Mouse (Mus musculus) stomach, postnatal 0 days (tissue): ENCODE data around the gene Syndig1. TPM values are rescaled to one million over a fixed set of nuclear protein-coding genes. Genes with fewer than 3 reads are reported as not detected.
A peak's percentile ranks its signal among the peaks of the same experiment; 100 is the strongest.

Experiments used
- ATAC-seq: fragments of 200-750 bp; cut with Nextera tagmentation; 2 replicates; pipeline ENCODE4 v1.8.0; 2017; ENCODE audit not compliant: low FRiP score, low TSS enrichment
- DNase-seq: peaks from one replicate; pipeline ENCODE4 v3.0.0-alpha.2; 2016; ENCODE audit warnings: low spot score
- H3K27ac ChIP-seq: fragments of 300-500 bp; sonication (generic); replicated peaks from 2 replicates; pipeline ENCODE4 v1.5.1; 2014; ENCODE audit warnings: mild to moderate bottlenecking, control low read depth
- H3K27me3 ChIP-seq: fragments of 300-500 bp; sonication (generic); 2 replicates; pipeline ENCODE4 v1.6.1; 2014; ENCODE audit warnings: low read length; ENCODE audit not compliant: control insufficient read depth, insufficient read depth
- H3K36me3 ChIP-seq: fragments of 300-500 bp; sonication (generic); 2 replicates; pipeline ENCODE4 v1.6.1; 2014; ENCODE audit warnings: low read length, mixed read lengths; ENCODE audit not compliant: control insufficient read depth, insufficient read depth
- H3K4me1 ChIP-seq: fragments of 300-500 bp; sonication (generic); replicated peaks from 2 replicates; pipeline ENCODE4 v1.6.1; 2014; ENCODE audit warnings: antibody characterized with exemption; ENCODE audit not compliant: control insufficient read depth, insufficient read depth
- H3K4me2 ChIP-seq: fragments of 300-500 bp; sonication (generic); replicated peaks from 2 replicates; pipeline ENCODE4 v1.6.1; 2014; ENCODE audit warnings: low read depth, mild to moderate bottlenecking, control low read depth, moderate library complexity
- H3K4me3 ChIP-seq: fragments of 300-500 bp; sonication (generic); 2 replicates; pipeline ENCODE4 v1.5.1; 2014; ENCODE audit warnings: low read depth, low read length, control low read depth
- H3K9ac ChIP-seq: fragments of 300-500 bp; sonication (generic); 2 replicates; pipeline ENCODE4 v1.6.1; 2014; ENCODE audit warnings: mild to moderate bottlenecking, low read length, control low read depth, mixed read lengths
- H3K9me3 ChIP-seq: fragments of 300-500 bp; sonication (generic); 2 replicates; pipeline ENCODE4 v1.6.1; 2016; ENCODE audit warnings: low read length; ENCODE audit not compliant: control insufficient read depth
- CTCF ChIP-seq: IDR thresholded peaks from 2 replicates; pipeline ENCODE4 v1.5.1; 2016; ENCODE audit warnings: antibody characterized with exemption, low read depth, mild to moderate bottlenecking, moderate library complexity
- EP300 ChIP-seq: optimal IDR thresholded peaks from 2 replicates; pipeline ENCODE3; 2016; ENCODE audit warnings: antibody characterized with exemption
- WGBS: fragments of 180-500 bp; shearing (Covaris S2); extraction: QIAGEN DNeasy Blood & Tissue Kit; methylation state at CpG from one replicate; pipeline ENCODE4 v1.1.7; 2014; 5-methylcytosine and 5-hydroxymethylcytosine counted together
- polyA plus RNA-seq: library from polyadenylated mRNA; unstranded; fragments of >200 nt; fragmentation: Nextera tagmentation; extraction: Ambion mirVana; gene quantifications from 2 replicates; pipeline ENCODE4 v1.2.1, GENCODE M21; 2015

Syndig1 gene
- 6.3 and 7.2 TPM in 2 replicates for polyA plus RNA-seq

DNA sequence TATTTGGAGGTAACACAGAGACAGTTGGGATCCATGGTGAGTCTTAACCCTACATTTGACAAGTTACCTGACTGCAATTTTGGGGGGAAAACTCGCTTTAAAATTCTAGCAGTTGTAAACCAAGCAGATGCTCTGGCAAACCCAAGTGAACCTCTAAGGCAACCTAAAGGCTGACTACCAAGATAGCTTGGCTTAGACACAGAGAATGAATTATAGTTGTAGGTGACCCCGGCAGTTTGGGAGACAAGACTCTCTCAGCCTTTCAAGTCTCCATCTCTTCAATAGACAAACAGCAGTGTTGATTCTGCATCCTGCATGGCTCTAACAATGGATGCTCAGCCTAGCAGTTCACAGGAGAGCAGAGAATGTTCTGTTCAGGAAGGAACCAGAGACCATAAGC lies at the start of gene Syndig1:
TSS of gene Syndig1 (plus strand) at position 301 of the 400 bp plus-strand sequence.
- H3K27ac ChIP-seq = no peak within 1 kb of the TSS
- H3K4me1 ChIP-seq = no peaks in the 10 kb centered on the region
- WGBS = 77% methylated on average over 2 of the region's 2 CpGs
- H3K4me2 ChIP-seq = peak within 1 kb of the TSS; percentile 75
- no peaks in the 10 kb centered on the region for H3K9me3 ChIP-seq
- TF ChIP-seq EP300 (no peak), CTCF (no peak)
- no peaks in the 10 kb centered on the region for H3K36me3 ChIP-seq
- peak within 1 kb of the TSS; percentile 46 for H3K4me3 ChIP-seq
- DNase-seq (no peak), ATAC-seq (no peak)
- H3K9ac ChIP-seq = no peak within 1 kb of the TSS
- H3K27me3 ChIP-seq = no peaks in the 10 kb centered on the region; the same call in 1 of the 2 replicates

DNA sequence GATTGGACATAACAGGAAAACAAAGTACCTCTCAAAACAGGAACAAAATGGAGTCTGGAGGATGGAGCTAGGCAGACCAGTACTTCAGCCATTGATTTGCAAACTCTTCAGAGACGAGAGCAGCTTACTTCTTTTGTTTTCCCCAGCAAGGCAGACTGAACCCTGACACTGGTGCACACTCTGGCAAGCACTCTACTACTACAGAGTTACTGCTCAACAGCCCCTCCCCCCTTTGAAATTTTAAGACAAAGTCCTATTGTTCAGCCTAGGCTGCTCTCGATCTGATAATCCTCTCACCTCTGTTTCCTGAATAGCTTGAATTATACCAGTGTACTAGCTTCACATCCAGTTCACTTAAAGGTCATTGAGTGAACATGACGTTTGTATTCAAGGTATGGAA lies 30.4 kb upstream of the Syndig1 start:
- Histone ChIP-seq H3K4me3 (no peak overlapping the region), H3K36me3 (no peaks in the 10 kb centered on the region), H3K27me3 (no peaks in the 10 kb centered on the region), H3K4me1 (no peaks in the 10 kb centered on the region), H3K27ac (no peak overlapping the region), H3K9ac (no peak overlapping the region), H3K9me3 (no peaks in the 10 kb centered on the region), H3K4me2 (no peak overlapping the region)
- ATAC-seq (peak; percentile 42; the same call in 1 of the 2 replicates), DNase-seq (no peak)
- no peak for TF ChIP-seq CTCF
- TF ChIP-seq EP300 = no peak
- 9% methylated on average over 3 of the region's 3 CpGs for WGBS

DNA sequence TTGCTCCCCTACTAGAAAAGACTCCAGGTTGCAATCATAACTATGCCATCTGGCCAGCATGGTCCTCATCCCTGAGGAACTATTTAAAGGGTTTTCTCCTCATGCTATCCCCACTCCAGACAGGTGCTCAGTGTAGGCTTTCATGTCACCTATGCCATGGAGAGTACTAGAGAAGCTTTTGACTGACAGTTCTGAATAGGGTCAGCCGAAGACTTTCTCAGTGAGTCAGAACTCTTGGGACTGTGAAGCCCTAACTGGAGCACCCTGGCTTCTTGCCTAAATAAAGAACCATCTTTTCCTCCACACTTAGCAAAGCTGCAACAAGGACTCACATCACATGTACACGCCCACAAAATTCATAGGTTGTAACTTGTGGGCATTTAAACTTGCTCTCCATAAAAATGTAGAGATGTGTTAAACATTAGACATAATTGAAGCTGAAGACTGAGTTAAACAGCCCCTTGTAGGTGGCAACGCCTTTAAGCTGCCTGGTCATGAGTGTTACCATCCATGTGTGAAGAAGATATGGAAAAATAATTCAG lies 24.3 kb upstream of the Syndig1 start:
- Histone ChIP-seq H3K4me2 (no peak overlapping the region), H3K9ac (no peak overlapping the region), H3K27ac (no peak overlapping the region), H3K4me1 (no peaks in the 10 kb centered on the region), H3K36me3 (no peaks in the 10 kb centered on the region), H3K4me3 (no peak overlapping the region), H3K9me3 (no peaks in the 10 kb centered on the region), H3K27me3 (no peaks in the 10 kb centered on the region)
- 73% methylated on average over 3 of the region's 3 CpGs for WGBS
- DNase-seq (no peak), ATAC-seq (no peak)
- TF ChIP-seq EP300 (no peak), CTCF (no peak)

DNA sequence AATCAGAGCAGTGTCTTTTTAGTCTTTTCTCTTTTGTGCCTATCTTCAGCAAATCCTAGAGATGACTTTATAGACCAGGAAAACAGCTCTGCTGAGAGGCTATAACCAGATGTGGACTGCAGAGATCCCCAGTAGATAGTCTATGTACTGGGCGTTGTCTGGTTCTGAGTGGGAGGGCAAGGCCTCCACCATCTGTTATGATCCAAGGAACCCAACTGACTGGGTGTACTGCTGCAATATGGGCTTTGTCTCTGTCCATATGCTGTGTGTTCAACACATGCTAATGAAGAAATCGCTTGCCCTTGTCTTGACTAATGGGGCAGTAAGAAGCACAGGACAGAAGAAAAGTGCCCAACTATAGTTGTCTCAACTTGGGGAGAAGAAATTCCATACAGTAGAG lies 23.8 kb upstream of the Syndig1 start:
- Histone ChIP-seq H3K27ac (no peak overlapping the region), H3K4me3 (no peak overlapping the region), H3K27me3 (no peaks in the 10 kb centered on the region), H3K9me3 (no peaks in the 10 kb centered on the region), H3K4me1 (no peaks in the 10 kb centered on the region), H3K4me2 (no peak overlapping the region), H3K9ac (no peak overlapping the region), H3K36me3 (no peaks in the 10 kb centered on the region)
- no peak for DNase-seq
- 84% methylated on average over 2 of the region's 2 CpGs for WGBS
- no peak for ATAC-seq
- no peak for TF ChIP-seq CTCF
- no peak for TF ChIP-seq EP300

DNA sequence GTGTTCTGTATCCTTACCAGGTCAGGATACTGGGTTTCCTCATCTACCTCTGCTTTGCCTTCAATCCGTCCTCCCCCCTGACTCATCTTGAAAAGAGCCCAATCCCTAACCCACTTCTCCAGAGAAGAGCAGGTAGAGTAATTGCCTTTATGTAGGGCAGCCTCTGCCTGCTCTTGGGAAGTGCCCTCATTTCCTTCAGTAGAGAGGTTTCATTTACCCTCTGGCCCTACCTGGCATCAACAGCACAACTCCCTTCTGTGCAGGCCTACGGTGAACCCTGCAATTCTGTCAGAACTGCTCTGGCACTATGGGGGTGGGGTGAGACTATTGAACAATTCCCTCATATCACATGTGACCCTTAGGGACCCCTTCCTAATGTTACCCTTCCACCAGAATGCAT lies 16.1 kb upstream of the Syndig1 start:
- no peak overlapping the region for H3K4me2 ChIP-seq
- H3K9me3 ChIP-seq = no peaks in the 10 kb centered on the region
- H3K9ac ChIP-seq = no peak overlapping the region
- WGBS = 81% methylated on average over 2 of the region's 2 CpGs
- H3K4me3 ChIP-seq = no peak overlapping the region
- DNase-seq (no peak), ATAC-seq (no peak)
- H3K4me1 ChIP-seq = no peaks in the 10 kb centered on the region
- no peaks in the 10 kb centered on the region for H3K27me3 ChIP-seq
- no peak overlapping the region for H3K27ac ChIP-seq
- no peaks in the 10 kb centered on the region for H3K36me3 ChIP-seq
- TF ChIP-seq CTCF (no peak), EP300 (no peak)

DNA sequence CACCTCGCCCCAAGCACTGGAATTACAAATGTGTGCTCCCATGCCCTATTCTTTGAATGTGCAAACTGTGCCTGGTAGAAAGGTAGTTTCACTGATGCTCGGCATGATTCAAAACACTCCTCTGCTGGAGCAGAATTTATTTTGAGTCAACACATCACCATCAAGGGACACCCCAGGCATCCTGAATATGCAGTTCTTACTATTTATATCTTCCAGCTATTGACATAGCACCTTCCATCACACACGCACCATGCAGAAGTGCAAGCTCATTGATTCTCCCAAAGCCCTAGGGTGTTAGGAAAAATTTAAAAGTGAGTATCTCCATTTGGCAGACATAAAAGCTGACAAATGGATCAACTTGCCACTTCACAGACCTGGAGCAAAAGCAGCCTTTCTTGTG lies 10.6 kb upstream of the Syndig1 start:
- no peak overlapping the region for H3K27ac ChIP-seq
- DNase-seq (no peak), ATAC-seq (no peak)
- H3K27me3 ChIP-seq = no peaks in the 10 kb centered on the region
- H3K36me3 ChIP-seq = no peaks in the 10 kb centered on the region
- no peak overlapping the region for H3K4me2 ChIP-seq
- H3K9me3 ChIP-seq = no peaks in the 10 kb centered on the region
- WGBS = 46% methylated on average over 3 of the region's 3 CpGs
- H3K9ac ChIP-seq = no peak overlapping the region
- H3K4me3 ChIP-seq = no peak overlapping the region
- no peak for TF ChIP-seq EP300
- H3K4me1 ChIP-seq = no peaks in the 10 kb centered on the region
